Mouse (Mus musculus) frontal cortex, adult (tissue): ENCODE measurements around the gene Hsd11b1.
A peak's percentile ranks its signal among the peaks of the same experiment; 100 is the strongest.
"Not testable (repeated sequence)": the region's sequence is repeated elsewhere in the genome, so short reads cannot be mapped to it uniquely, and the experiment has no call there.

ENCODE experiments used
- ATAC-seq: cut with Nextera tagmentation; 2 replicates; pipeline ENCODE4 v1.9.2; 2017; ENCODE audit warnings: mild to moderate bottlenecking, moderate library complexity, mixed read lengths; ENCODE audit not compliant: low TSS enrichment

Hsd11b1 gene

DNA sequence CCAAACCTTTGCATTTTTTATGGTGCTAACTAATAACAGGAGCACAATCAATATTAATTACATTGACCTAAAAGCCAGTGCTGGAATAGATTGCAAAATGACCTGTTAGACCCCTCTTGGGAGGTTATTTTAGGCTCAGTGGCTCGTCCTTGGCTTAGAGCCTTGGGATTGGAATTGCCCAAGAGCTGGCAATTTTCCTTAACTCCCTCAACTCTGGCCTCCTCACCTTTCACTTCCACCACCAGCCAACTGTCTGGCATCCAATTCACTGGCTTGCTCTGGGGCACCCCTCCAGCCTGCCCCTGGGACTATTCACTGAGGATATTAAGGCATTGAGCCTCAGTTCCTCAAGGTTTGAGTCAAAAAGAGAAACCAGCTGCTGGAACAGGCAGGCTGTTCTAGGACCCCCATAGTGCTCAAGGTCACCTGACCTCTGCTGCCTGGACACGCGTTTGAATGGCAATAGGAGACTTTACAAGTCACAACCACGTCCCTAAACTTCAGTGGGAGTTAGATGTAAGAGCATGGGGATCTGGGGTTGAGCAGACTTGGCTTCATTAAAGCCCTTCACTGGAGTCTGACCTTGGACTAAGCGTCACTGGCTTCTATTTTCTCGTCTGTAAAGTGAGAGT, 14.7 kb upstream of the Hsd11b1 start:
- no peak for ATAC-seq

DNA sequence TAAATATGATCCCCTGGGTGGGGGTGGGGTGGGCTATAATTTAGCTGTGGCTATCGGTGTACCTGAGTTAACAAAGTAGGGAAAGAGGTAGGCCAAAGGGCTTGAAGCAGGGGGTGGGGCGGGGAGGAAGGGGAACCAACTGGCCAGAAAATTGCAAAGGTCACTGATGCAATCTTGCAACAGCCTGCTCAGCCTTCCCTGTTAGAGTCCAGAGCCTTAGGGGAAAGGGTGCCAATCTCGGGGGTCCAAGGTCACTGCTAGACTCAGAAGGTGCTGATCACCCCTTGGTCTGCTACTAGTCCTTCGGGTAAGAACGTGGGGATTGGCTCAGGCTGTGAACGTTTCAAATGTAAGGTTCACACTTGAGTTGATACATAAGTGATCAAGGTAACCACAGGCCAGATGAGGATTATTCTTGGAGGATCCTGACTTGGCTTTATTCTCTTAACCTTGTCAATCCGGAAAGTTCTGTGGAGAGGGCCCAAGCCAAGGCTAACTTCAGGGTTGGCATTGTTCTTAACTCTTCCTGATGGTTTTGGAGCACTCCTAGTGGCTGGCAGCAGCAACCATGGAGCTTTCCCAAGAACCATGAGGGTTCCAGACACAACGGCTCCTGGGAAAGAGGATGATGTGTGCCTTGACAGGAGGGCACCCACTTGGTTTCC, 10.7 kb upstream of the Hsd11b1 start:
- ATAC-seq = no peak

DNA sequence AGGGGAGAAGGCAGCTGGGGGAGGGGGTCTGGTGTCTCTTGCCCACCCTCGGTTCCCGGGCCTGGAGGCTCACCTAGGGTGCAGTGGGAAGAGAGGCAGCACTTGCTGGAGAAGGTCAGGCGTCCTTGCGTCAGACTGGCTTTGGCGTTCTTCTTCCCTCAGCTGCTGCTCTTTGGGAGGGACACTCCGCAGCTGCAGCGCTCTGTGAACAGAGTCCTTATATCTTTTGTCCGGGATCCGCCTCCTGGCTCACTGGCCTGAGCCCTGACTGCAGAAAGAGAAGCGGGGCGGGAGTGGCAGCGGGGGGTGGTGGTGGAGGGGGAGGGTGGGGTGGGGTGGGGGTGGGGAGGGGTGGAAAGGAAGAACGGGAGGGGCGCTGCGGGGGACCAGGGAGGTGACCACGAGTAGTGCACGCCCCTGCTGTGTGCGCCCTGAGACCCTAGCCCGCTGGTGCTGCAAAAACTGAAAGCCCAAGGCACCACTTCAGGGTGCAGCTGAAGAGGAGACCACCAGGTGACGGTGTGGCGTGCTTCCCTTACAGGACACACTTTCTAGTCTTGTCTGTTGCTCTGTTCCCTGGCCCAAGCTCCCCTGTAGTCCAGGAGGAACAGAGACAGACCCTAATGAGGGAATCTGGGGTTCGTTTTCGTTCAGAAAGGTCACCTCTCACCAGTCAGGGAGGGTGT, 9.2 kb upstream of the Hsd11b1 start, which contains the start of gene G0s2:
Gene G0s2 (minus strand): TSS at position 302 of the 686 bp plus-strand sequence.
- peak; percentile 82 for ATAC-seq

DNA sequence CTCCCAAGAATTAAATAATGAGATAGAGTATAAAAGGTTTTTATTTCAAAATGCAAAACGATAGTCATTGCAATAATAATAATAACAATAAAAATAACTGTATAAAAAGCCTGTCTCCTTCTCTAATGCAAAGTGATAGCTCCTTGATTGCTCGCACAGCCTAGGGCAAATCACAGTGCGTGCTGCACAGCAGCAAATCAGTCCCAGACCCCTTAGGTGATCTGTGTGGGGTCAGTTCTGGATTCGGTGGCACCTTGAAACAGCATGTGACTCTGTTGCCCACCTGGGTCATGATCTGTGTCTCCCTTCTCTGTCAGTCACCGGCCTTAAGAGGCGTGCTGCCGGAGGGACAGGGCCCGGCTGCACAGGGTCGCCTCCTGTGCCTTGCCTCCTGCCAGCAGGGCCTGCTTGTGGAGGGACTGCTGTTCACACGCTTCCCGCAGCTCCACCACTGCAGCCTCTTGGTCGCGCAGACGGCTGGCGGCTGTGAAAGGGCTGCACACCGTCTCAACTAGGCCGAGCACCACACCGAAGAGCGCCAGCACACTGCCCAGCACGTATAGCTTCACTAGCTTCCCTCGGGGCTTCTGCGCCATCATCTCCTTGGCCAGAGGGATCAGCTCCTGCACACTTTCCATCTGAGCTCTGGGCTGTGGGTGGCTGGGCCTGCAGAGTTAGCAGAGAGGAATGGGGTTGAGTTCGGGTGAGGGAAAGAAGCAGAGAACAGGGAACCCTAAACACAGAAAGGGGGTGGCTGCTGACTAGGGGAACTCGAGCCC, 8.5 kb upstream of the Hsd11b1 start:
- peak; percentile 74 for ATAC-seq

DNA sequence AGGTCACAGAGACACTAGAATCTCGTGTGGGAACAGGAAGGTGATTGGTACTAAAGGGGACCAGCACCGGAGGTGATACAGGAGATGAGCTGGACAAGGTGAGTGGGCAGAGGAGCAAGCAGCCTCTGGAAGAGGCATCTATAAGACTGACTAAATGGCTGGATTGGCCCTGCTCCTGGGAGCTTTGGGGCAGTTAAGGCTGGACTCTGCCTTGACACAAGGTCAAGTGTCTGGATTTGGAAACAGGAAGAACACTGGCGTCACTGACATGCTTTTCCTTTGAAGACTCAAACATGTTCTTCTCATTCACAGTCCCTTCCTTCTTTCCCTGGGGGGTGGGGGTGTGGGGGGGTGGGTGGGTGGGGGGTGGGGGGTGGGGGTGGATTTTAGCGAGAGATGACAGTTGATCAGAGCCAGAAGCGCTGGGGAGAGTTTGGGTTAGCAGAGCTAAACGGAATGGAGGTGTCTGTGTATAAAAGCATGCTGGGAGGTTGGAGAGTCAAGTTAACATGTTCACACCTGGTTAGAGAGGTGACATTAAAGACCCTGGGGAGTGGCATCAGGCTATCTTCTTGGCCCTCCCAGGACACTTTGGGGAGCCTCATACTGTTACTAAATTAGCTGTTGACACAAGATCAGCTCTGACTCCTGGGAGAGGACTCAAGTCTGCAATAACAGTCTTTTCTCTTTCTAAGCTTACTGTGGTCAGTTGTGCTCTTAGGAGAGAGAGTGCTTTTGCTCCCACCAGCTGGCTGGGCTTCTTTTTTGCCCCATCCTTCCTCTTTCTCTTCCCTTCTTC, 7.3 kb upstream of the Hsd11b1 start:
- no peak for ATAC-seq

DNA sequence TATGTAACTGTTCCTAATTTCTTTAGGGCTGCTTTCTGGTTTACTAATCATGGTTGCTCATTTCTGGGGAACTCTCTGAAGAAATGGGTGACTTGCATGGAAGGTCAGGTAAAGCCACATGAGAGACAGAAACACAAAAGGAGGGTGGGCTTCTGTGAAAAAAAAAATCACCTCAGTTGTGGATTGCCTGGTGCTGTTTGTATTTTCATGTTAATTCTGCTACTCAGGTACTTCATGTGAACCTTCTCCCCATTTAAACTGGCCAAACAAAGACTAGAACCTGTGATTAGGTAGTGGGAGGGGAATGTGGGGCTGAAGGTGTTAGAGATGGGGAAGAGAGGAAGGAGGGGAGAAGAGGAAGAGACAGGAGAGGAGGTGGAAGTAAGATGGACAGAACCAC, 1.9 kb upstream of the Hsd11b1 start:
- ATAC-seq = no peak

DNA sequence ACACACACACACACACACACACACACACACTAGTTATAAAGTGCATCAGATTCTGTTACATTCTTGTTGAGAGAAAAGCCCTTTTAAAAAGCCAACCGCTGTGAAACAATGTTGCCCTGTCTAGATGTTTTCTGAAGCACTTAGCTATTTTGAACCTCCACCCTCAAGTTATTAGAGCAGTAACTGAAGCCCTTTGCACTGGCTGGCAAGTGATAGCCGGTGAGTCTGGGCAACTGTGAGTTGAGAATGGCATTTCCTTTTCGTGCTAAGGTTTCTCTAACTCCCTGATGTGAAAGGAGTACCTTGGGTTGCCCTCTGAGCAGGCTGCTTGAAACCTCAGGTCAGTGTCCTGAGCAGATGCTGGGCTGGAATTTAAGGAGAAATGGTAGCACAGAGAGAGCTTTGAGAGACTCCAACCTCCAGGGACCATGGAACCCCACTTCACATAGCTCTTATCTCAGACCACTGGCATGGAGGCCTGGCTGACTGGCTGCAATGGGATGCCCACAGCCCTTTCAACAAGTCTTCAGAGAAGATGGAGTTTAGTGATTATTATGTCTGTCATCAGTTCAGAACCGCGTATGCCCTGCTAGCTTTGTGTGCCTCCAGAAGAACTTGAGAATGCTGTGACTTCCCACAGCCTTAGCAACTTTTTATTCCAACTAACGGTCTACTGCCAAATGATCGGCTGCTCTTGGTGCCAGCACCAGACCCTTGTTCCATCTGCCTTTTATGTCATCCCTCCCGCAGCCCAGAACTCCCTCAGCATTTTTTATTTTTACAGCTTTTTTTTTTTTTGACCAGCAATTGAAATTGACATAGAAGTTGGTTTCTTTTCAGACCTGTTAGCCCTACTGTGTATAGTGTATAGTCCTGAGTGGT, 608 bp downstream of the Hsd11b1 start:
- ATAC-seq = no peak

DNA sequence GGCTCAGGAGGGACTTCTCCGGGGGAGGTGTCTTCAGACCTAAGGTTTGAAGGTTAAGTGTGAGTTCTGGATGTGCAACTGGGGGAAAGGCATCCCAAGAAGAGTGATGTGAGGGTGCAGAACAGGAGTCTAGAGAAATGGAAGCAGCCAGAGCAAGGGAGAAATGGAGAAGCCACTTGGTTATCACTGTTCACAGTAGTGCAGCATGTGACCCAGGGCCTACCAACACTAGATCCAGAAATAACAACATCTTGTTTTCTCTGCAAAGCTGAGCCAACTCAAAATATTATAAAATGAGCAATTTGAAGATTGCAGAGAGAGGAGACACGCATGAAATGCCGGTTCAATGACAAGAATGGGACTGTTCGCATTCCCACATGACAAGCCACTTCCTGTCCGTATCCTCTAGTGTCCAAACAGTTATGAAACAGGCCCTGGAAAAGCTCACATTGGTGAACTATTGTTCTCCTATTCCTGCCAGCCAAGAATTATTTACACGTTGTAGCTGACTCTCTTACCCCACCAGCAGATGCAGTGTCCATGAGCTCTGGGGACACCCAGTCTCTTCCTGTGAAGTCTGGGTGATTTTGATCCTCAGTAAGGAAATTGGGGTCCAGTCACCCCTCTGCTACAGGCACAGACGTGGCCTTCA, 1.9 kb downstream of the Hsd11b1 start:
- ATAC-seq = no peak

DNA sequence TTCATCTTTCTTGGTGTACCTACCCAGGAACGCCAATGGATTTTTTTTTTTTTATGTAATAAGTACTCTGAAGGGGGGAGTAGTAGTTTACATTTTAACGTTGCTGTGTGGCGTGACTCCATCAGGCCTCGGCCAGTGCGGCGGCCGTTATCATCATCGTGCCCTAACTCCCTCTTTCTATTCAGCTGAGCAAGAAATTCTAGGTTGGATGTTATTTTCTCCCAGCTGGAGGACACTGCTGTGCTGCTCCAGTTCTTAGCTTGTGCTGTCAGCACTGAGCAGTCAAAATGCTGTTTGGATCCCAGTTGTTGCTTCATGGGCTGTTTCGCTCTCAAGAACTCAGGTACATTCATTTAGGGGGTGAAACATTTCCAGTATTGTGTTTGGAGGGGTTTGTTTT, 4.3 kb downstream of the Hsd11b1 start:
- ATAC-seq = peak; percentile 54; the same call in 1 of the 2 replicates

DNA sequence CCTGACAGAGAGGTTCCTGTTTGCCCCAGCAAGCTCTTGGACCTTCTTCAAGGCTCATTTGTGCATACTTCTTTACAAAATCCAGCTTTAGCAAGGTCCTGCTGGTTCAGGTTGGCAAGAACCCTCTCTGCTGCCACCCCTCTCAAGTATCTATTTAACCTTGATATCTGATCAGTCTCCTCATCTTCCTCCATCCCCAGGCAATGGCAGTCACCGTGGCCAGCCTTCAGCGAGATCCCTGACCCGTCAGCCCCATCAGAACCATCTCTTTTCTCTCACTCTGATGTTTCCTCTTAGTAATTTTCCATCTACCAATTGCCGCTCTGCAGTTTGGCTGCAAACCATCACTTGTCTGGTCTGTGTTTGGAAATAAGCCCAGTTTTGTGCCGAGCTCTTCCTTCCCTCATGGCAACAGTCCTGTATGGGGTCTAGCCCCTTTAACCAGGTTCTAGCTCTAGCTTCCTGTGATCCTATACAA, 7.2 kb downstream of the Hsd11b1 start:
- 0 out of 2 replicates have a peak, but pooled peaks have one; percentile 12 for ATAC-seq

DNA sequence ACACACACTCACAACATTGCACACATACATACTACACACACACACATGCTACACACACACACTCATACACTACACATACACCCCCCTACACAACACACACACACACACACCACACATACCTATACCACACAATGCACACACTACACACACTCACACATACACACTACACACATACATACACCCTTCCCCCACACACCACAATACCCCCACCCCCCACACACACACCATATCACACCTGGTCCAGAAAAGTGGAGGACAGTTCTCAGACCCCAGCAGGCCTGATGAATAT, 7.6 kb downstream of the Hsd11b1 start:
- no peak for ATAC-seq

DNA sequence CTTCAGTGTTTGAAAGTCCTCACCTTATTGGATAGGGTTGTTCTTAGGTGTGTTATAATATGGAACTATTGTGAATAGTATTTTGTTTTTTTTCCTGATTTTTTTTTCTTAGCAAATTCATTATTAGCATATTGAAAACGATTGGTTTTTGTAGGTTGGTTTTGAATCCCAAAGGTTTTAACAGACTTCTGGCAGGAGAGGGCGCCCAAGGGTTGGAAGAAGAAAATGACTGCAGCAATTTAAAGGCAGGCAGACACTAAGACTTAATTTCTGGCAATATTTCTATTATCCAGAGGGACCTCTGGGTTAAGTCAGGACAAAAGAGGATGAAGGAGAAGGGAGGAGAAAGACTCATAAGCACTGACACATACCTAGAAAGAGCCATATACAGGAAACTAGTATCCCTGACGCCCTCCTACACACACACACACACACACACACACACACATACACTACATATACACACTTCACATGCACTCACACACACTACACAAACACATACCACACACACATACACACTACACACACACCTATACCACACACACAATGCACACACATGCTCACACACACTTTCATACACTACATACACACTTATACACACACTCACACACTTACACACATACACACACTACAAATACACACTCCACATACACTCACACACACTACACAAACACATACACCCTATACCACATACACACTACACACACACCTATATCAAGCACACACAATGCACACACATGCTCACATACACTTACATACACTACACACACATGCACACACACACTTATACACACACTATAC, 8.2 kb downstream of the Hsd11b1 start:
- 0 out of 2 replicates have a peak, but pooled peaks have one; percentile 45 for ATAC-seq

DNA sequence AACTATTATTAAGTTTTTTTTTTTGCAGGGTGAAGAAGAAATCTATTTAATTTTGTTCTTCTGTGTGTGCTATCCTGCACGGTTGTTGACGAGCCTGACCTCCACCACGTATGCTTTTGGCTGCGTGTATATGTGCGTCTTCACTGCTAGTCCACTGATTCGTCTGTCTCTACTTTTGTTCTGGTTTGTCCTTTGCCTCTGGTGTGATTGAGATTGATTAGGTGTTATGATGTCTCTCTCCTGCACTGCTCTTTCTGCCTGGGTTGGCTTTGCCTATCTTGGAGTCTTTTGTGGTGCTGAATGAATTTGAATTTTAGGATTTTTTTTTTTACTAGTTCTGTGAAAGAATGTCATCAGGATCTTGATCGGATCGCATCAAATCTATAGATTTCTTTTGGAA, 8.8 kb downstream of the Hsd11b1 start:
- ATAC-seq = no peak

DNA sequence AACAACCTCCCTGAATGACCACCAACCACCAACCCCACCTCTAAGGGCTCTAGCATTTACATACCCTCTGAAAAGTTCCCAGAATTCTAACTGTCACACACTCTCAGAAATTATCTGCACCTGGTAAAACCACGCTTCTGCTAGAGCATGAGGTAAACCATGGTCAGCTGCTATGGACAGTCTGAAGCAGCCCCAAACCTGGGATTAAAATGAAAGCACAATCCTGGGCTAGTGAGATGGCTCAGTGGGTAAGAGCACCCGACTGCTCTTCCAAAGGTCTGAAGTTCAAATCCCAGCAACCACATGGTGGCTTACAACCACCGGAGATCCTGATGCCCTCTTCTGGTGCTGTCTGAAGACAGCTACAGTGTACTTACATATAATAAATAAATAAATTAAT, 10.0 kb downstream of the Hsd11b1 start:
- ATAC-seq = not testable (repeated sequence)

DNA sequence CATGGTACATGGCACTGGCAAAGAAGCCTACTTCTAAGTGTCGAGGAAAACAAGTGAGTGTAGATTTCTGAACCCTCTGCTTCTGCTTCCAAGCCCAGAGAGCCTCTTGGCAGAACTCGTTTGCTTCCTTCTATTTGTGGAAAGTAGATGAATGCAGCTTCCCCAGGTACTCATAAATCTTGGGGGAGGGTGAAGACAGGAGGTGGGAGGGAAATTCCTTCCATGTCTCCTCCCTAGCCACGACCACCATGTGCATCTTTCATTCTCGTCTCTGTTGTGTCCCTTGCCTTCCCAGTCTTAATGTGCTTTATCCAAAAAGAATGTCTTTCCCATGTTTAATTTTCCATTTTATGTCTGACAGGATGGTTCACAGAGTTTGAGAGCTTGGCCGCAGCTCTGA, 11.3 kb downstream of the Hsd11b1 start:
- no peak for ATAC-seq

DNA sequence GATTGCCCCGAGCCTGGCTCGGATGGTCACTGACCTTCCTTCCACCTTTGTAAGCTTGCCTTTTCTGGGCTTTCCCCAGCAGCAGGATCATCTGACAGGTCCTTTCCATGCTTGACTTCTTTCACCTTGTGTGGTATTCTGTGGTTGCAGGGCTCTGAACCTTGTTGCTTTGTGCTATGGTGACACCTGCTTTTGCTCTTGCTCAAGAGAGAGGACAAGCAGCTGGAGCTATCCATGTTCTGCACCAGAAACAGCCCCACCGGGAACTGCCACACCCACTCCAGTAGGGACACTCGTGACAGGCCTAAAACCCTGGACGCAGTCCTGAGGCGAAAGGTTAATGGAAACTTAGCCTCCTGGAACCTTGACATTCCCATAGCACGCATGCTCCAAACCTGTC, 12.5 kb downstream of the Hsd11b1 start:
- no peak for ATAC-seq

DNA sequence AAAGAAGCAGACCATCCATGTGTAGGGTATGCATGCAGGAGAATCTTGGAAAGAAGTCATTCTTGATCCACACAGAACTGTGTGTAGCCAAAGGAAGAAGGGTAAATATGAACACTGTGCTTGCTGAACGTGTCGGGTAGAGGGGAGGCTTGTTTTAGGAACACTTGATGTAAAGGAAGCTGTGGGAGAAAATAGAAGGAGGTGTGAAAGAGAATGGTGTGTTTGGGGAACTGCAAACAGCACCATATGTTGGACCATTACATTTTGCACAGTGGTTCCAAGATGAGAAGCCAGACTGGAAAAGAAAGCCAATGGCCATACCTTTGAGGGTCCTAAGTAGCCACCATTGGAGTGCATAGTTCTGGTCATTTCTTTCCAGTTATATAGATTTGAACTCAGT, 13.8 kb downstream of the Hsd11b1 start:
- peak; percentile 95 for ATAC-seq

DNA sequence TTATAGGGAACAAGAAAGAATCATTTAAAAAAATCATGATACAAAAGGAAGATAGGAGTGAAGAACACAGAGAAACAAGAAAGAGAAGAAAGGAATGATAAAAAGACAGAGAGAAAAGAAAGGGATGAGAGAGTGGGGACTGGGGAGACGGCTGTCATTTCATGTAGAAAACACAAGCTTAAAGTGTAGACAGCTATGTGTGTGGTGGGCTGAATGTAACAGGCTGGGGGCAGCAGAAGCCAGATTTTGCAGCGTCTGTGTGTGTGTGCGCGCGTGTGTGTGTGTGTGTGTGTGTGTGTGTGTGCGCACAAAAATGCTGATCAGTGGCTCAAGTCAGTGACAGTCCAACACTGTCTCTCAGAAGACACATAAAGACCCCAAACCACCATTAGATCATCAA, 19.6 kb downstream of the Hsd11b1 start:
- no peak for ATAC-seq

DNA sequence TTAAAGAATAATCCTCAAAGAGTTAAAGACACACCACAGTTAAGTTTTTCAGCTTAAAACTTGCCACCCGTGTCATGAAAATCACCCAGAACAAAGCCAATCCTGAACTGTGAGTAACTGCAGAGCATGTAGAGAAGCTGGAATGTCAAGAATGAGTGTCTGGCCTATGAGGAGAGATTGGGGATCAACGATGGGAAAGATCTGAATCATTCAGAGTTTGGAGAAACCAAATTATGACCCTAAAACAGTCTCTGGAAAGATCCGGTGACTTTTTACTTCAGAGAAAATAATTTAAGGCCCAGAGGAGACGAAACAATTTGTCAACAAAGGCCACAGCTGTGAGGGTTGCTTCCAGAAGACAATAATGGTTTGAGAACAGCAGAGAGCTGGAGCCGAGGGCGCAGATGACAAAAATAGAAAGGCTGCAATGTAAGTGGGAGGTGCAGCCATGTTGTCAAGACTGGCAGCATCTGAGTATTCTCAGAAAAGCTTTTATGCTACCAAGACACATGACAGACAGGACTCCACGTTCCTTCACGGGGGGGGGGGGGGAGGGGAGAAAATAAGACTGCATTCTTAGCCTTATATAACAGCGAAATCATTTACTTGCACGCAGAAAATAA, 20.2 kb downstream of the Hsd11b1 start:
- no peak for ATAC-seq
